25 mouse cellular contexts compared by ENCODE assay signal in genomic region chr6:52513876-52514405, GRCm38 (mm10).
DNase-seq lines count a peak whose midpoint lies in the region; ATAC-seq lines count a peak whose summit lies in the region.
"Had no signal": no experiment of that assay in that cellular context is flagged by ENCODE, and none has a peak within 500 bp of the region (broad histone marks: within the 10 kb centered on the region; RNA-seq: fewer than 3 reads in every experiment).

No protein-coding gene starts in this region.

- H3K27ac ChIP-seq in midbrain, embryonic 11.5 days (ENCODE audit: low read depth, low read length) = no peak overlapping the region
- H3K27ac ChIP-seq in midbrain, embryonic 15.5 days = no peak overlapping the region
- H3K27ac ChIP-seq: embryonic facial prominence, embryonic 13.5 days; forebrain, embryonic 13.5 days; hindbrain, embryonic 12.5 days; limb, embryonic 13.5 days; liver, embryonic 12.5 days; midbrain, embryonic 13.5 days had no signal

- no peaks in the 10 kb centered on the region for H3K9me3 ChIP-seq in midbrain, embryonic 11.5 days (ENCODE audit: control insufficient read depth, low read length)
- no peaks in the 10 kb centered on the region for H3K9me3 ChIP-seq in midbrain, embryonic 15.5 days
- H3K9me3 ChIP-seq: embryonic facial prominence, embryonic 13.5 days; forebrain, embryonic 13.5 days; heart, embryonic 12.5 days; hindbrain, embryonic 12.5 days; limb, embryonic 13.5 days; liver, embryonic 12.5 days; midbrain, embryonic 13.5 days had no signal

- no peaks in the 10 kb centered on the region for H3K36me3 ChIP-seq in midbrain, embryonic 11.5 days (ENCODE audit: control insufficient read depth, insufficient read depth, low read length)
- H3K36me3 ChIP-seq in midbrain, embryonic 15.5 days (replicated peaks) = no peaks in the 10 kb centered on the region
- H3K36me3 ChIP-seq: embryonic facial prominence, embryonic 13.5 days; heart, embryonic 12.5 days; hindbrain, embryonic 12.5 days; limb, embryonic 13.5 days; liver, embryonic 12.5 days; midbrain, embryonic 13.5 days had no signal

- H3K4me2 ChIP-seq in midbrain, embryonic 11.5 days = no peak overlapping the region
- H3K4me2 ChIP-seq in midbrain, embryonic 15.5 days = no peak overlapping the region
- H3K4me2 ChIP-seq: embryonic facial prominence, embryonic 13.5 days; forebrain, embryonic 13.5 days; heart, embryonic 12.5 days; hindbrain, embryonic 12.5 days; limb, embryonic 13.5 days; liver, embryonic 12.5 days; midbrain, embryonic 13.5 days had no signal

- 13% methylated on average over 4 of the region's 4 CpGs for WGBS in midbrain, embryonic 11.5 days
- 15% methylated on average over 4 of the region's 4 CpGs for WGBS in midbrain, embryonic 15.5 days

- ATAC-seq in midbrain, embryonic 11.5 days (ENCODE audit: low FRiP score) = no peak
- no peak for ATAC-seq in midbrain, embryonic 15.5 days (replicated peaks)
- ATAC-seq: forebrain, embryonic 13.5 days; liver, embryonic 12.5 days; midbrain, embryonic 13.5 days had no signal

- no peak overlapping the region for H3K4me3 ChIP-seq in midbrain, embryonic 11.5 days (ENCODE audit: low read depth, low read length)
- H3K4me3 ChIP-seq in midbrain, embryonic 15.5 days = no peak overlapping the region
- H3K4me3 ChIP-seq: embryonic facial prominence, embryonic 13.5 days; erythroblast, embryonic 14.5 days; forebrain, embryonic 13.5 days; heart, embryonic 12.5 days; hindbrain, embryonic 12.5 days; limb, embryonic 13.5 days; liver, embryonic 12.5 days; midbrain, embryonic 13.5 days had no signal

- no peaks in the 10 kb centered on the region for H3K27me3 ChIP-seq in midbrain, embryonic 11.5 days (ENCODE audit: control insufficient read depth, insufficient read depth, low read length)
- H3K27me3 ChIP-seq in midbrain, embryonic 15.5 days (replicated peaks) = no peaks in the 10 kb centered on the region
- H3K27me3 ChIP-seq: forebrain, embryonic 13.5 days; heart, embryonic 12.5 days; hindbrain, embryonic 12.5 days; liver, embryonic 12.5 days; midbrain, embryonic 13.5 days had no signal

- peaks cover 2% of the 10 kb centered on the region; the same call in 1 of the 2 replicates for H3K4me1 ChIP-seq in midbrain, embryonic 11.5 days (ENCODE audit: control insufficient read depth, insufficient read depth, low read length)
- H3K4me1 ChIP-seq in midbrain, embryonic 15.5 days = 0 out of 2 replicates have a peak, but pooled peaks cover 5% of the 10 kb centered on the region
- H3K4me1 ChIP-seq: embryonic facial prominence, embryonic 13.5 days; forebrain, embryonic 13.5 days; heart, embryonic 12.5 days; liver, embryonic 12.5 days; midbrain, embryonic 13.5 days had no signal

- H3K9ac ChIP-seq in midbrain, embryonic 11.5 days (ENCODE audit: low read length) = no peak overlapping the region
- H3K9ac ChIP-seq in midbrain, embryonic 15.5 days = no peak overlapping the region
- H3K9ac ChIP-seq: embryonic facial prominence, embryonic 13.5 days; forebrain, embryonic 13.5 days; heart, embryonic 12.5 days; hindbrain, embryonic 12.5 days; limb, embryonic 13.5 days; liver, embryonic 12.5 days; midbrain, embryonic 13.5 days had no signal

- peak; percentile 83 for DNase-seq in midbrain, embryonic 11.5 days (ENCODE audit: low spot score, missing footprints)
- peak; percentile 64 for DNase-seq in adrenal gland, postnatal 14 days
- peak; percentile 51 for DNase-seq in embryo, embryonic 10 days (ENCODE audit: low spot score)
- peak; percentile 39 for DNase-seq in hindlimb bud, embryonic 11.5 days (ENCODE audit: extremely low spot score, low read depth, low spot score)
- no peak for DNase-seq in urinary bladder, postnatal 25 days (ENCODE audit: low spot score)
- DNase-seq in ovary, postnatal 10 days (ENCODE audit: low spot score) = no peak
- DNase-seq in layer of hippocampus, postnatal 25 days (ENCODE audit: extremely low spot score in 1 of 2, low spot score in 1 of 2) = no peak
- DNase-seq: cerebellum, adult 8-10 months; gastrocnemius, postnatal 10 days; heart, postnatal 10 days; kidney, adult 8-10 months; kidney, postnatal 10 days; lung, adult 18-20 months; lung, postnatal 10 days; right cerebral cortex, postnatal 14 days; thymus, postnatal 14 days had no signal

Comparison
In these comparisons a context has a peak if more than half of its experiments do, and no peak if none do; other contexts are left out.
1. DNase-seq: peak in midbrain, embryonic 11.5 days (single experiment), adrenal gland, postnatal 14 days (single experiment), embryo, embryonic 10 days (single experiment) and hindlimb bud, embryonic 11.5 days (single experiment); none in urinary bladder, postnatal 25 days (single experiment), ovary, postnatal 10 days (single experiment) and layer of hippocampus, postnatal 25 days (0 of 2).